Mouse (Mus musculus) lung, embryonic 14.5 days (tissue): ENCODE measurements around the gene St6galnac6. TPM values are rescaled to one million over a fixed set of nuclear protein-coding genes. Genes with fewer than 3 reads are reported as not detected.

Experiments
- ATAC-seq: fragments of 200-750 bp; cut with Nextera tagmentation; 2 replicates; pipeline ENCODE4 v1.8.0; 2017; ENCODE audit warnings: mild to moderate bottlenecking, moderate TSS enrichment, moderate library complexity; ENCODE audit not compliant: insufficient read depth
- DNase-seq: peaks from one replicate; pipeline ENCODE4 v3.0.0-alpha.2; 2015
- H3K27ac ChIP-seq: fragments of 300-500 bp; sonication (generic); 2 replicates; pipeline ENCODE4 v1.5.1; 2014; ENCODE audit warnings: low read depth, mild to moderate bottlenecking, moderate library complexity
- H3K27me3 ChIP-seq: fragments of 300-500 bp; sonication (generic); 2 replicates; pipeline ENCODE4 v1.6.1; 2014; ENCODE audit warnings: low read length, control low read depth; ENCODE audit not compliant: insufficient read depth
- H3K36me3 ChIP-seq: fragments of 300-500 bp; sonication (generic); 2 replicates; pipeline ENCODE4 v1.6.1; 2014; ENCODE audit warnings: control low read depth; ENCODE audit not compliant: insufficient read depth
- H3K4me1 ChIP-seq: fragments of 300-500 bp; sonication (generic); 2 replicates; pipeline ENCODE4 v1.6.1; 2014; ENCODE audit warnings: antibody characterized with exemption, control low read depth; ENCODE audit not compliant: insufficient read depth
- H3K4me2 ChIP-seq: fragments of 300-500 bp; sonication (generic); 2 replicates; pipeline ENCODE4 v1.6.1; 2014; ENCODE audit warnings: mild to moderate bottlenecking
- H3K4me3 ChIP-seq: fragments of 300-500 bp; sonication (generic); 2 replicates; pipeline ENCODE4 v1.5.1; 2014; ENCODE audit warnings: low read depth, low read length
- H3K9ac ChIP-seq: fragments of 300-500 bp; sonication (generic); 2 replicates; pipeline ENCODE4 v1.6.1; 2014
- H3K9me3 ChIP-seq: fragments of 300-500 bp; sonication (generic); 2 replicates; pipeline ENCODE4 v1.6.1; 2016; ENCODE audit warnings: low read depth, low read length, control low read depth
- CTCF ChIP-seq: IDR thresholded peaks from 2 replicates; pipeline ENCODE4 v1.5.1; 2016; ENCODE audit warnings: antibody characterized with exemption, low read depth
- WGBS: fragments of 180-500 bp; shearing (Covaris S2); extraction: QIAGEN DNeasy Blood & Tissue Kit; methylation state at CpG from one replicate; pipeline ENCODE4 v1.1.7; 2014; 5-methylcytosine and 5-hydroxymethylcytosine counted together
- polyA plus RNA-seq: library from polyadenylated mRNA; unstranded; fragments of >200 nt; fragmentation: Nextera tagmentation; extraction: Ambion mirVana; gene quantifications from 2 replicates; pipeline ENCODE4 v1.2.1, GENCODE M21; 2014

The St6galnac6 gene
- polyA plus RNA-seq, 1 experiment from 2014 or later: 11.1 TPM

DNA sequence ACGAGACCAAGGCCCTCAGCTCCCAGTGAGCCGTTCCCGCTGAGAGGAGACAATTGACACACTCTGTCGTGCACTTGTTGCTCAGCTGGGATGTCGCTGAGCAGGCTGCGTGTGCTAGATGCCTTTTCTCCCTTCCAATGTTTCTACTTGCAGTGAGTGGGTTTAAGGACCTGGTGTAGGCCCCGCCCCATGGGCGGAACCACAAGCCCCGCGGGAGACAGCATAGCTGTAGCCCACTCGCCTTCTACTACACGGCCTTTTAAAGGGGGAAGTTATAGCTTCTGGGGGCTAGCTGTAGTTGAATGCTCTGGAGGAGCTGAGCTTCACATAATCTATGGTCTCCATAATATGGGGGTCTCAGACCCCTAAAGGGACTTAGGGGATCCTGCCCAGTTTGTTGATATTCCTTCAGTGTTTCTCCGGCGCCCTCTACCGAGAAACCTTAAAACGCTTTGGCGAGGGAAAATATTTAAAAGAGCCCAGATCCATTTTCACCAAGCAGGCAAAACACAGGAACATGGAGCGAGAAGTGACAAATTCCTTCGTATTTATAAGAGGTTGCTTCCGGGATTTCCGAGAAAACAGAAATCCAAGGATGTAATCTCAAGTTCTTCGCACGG lies 11.2 kb downstream of the St6galnac6 start:
- 0 out of 2 replicates have a peak, but pooled peaks cover 9% of the 10 kb centered on the region for H3K4me1 ChIP-seq
- peak overlapping the region; percentile 4; the same call in 1 of the 2 replicates for H3K27ac ChIP-seq
- 10% methylated on average over 23 of the region's 23 CpGs for WGBS
- peak overlapping the region; percentile 30; the same call in 1 of the 2 replicates for H3K9ac ChIP-seq
- DNase-seq: peak; percentile 79
- TF ChIP-seq CTCF: peak; percentile 54
- no peaks in the 10 kb centered on the region for H3K9me3 ChIP-seq
- no peak for ATAC-seq
- H3K27me3 ChIP-seq: no peaks in the 10 kb centered on the region
- H3K4me3 ChIP-seq: peak overlapping the region; percentile 35
- peak overlapping the region; percentile 60 for H3K4me2 ChIP-seq
- H3K36me3 ChIP-seq: peaks cover 26% of the 10 kb centered on the region

DNA sequence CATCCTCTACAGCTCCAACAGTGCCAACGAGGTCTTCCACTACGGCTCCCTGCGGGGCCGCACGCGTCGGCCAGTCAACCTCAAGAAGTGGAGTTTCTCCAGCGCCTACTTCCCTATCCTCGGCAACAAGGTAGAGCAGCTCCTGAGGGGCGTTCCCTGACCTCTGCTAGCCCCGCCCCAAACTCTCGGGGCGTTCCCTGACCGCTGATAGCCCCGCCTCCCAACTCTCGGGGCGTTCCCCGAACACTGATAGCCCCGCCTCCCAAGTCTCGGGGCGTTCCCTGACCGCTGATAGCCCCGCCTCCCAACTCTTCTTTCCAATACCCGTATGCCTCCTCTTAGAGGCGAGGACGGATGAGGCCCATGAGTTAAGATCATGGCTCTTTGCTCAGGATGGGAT lies 12.8 kb downstream of the St6galnac6 start:
- no peak overlapping the region for H3K27ac ChIP-seq

DNA sequence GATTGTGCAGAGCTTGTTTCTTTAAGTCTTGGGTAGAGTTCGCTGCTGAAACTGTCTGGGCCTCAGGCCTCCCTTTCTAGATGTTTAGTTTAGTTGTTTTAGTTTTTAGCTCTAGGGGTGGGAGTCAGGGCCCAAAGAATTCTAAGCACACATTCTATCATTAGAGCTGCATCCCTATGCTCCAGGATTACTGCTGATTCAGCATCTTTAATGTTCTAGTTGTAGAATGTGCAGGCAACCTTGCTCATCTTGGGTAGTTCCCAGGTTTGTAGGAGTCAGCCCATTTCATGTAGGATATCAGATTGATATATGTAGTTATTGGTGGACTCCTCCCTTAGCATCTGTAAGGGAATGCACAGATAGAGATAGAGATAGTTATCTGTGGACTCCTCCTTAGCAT lies 17.6 kb downstream of the St6galnac6 start:
- no peak overlapping the region for H3K4me2 ChIP-seq
- H3K4me3 ChIP-seq: no peak overlapping the region
- no peak for DNase-seq
- 0 out of 2 replicates have a peak, but pooled peaks cover 4% of the 10 kb centered on the region for H3K9me3 ChIP-seq
- TF ChIP-seq CTCF: no peak
- H3K4me1 ChIP-seq: peaks cover 31% of the 10 kb centered on the region
- no peak overlapping the region for H3K9ac ChIP-seq
- WGBS: 91% methylated on average over 1 of the region's 1 CpGs
- no peaks in the 10 kb centered on the region for H3K27me3 ChIP-seq
- peaks cover 50% of the 10 kb centered on the region for H3K36me3 ChIP-seq
- no peak for ATAC-seq
- H3K27ac ChIP-seq: no peak overlapping the region

More for the DNA sequence above, 12.8 kb downstream of the St6galnac6 start:
- Histone ChIP-seq H3K9ac (no peak overlapping the region), H3K4me3 (no peak overlapping the region), H3K4me1 (0 out of 2 replicates have a peak, but pooled peaks cover 9% of the 10 kb centered on the region), H3K36me3 (peaks cover 31% of the 10 kb centered on the region), H3K9me3 (0 out of 2 replicates have a peak, but pooled peaks cover under 1% of the 10 kb centered on the region), H3K4me2 (no peak overlapping the region), H3K27me3 (no peaks in the 10 kb centered on the region)
- DNase-seq: no peak
- 73% methylated on average over 26 of the region's 26 CpGs for WGBS
- no peak for ATAC-seq
- no peak for TF ChIP-seq CTCF

- Histone ChIP-seq H3K4me2 (no peak overlapping the region), H3K9me3 (0 out of 2 replicates have a peak, but pooled peaks cover 4% of the 10 kb centered on the region), H3K36me3 (peaks cover 45% of the 10 kb centered on the region), H3K27ac (no peak overlapping the region), H3K4me3 (no peak overlapping the region), H3K27me3 (no peaks in the 10 kb centered on the region), H3K4me1 (peaks cover 31% of the 10 kb centered on the region), H3K9ac (no peak overlapping the region)
- ATAC-seq (no peak), DNase-seq (no peak)
- 94% methylated on average over 4 of the region's 4 CpGs for WGBS
- TF ChIP-seq CTCF: peak; percentile 41
Observed at GRCm38 (mm10) chr2:32617601-32618000, 18.1 kb downstream of the St6galnac6 start.

DNA sequence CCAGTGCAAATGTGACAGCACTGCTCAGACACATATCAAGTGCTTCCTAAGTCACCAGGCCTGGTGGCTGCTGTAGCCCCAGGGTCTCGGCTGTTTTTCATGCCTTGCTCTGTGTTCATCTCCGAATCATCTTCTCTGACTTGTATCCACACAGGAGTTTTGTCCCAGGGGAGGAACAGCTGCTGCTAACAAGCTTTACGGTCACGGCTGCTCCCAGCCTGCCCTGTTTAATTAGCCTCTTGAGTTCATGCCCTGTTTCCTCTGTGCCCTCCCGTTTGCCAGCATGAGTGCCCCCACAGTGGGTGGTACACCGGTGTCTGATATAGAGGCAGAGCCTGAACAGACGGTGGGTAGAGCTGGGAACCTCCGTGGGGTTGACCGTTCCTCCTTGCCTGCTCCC lies 18.5 kb downstream of the St6galnac6 start:
- Histone ChIP-seq H3K36me3 (peaks cover 42% of the 10 kb centered on the region), H3K4me2 (no peak overlapping the region), H3K4me1 (peaks cover 31% of the 10 kb centered on the region), H3K27ac (no peak overlapping the region), H3K9ac (no peak overlapping the region), H3K9me3 (0 out of 2 replicates have a peak, but pooled peaks cover 4% of the 10 kb centered on the region), H3K27me3 (no peaks in the 10 kb centered on the region), H3K4me3 (no peak overlapping the region)
- no peak for TF ChIP-seq CTCF
- 75% methylated on average over 9 of the region's 9 CpGs for WGBS
- DNase-seq: no peak
- ATAC-seq: no peak

- H3K4me1 ChIP-seq: peaks cover 42% of the 10 kb centered on the region
- peaks cover 26% of the 10 kb centered on the region for H3K36me3 ChIP-seq
- peak; percentile 80 for DNase-seq
- no peak overlapping the region for H3K4me3 ChIP-seq
- WGBS: 4% methylated on average over 4 of the region's 4 CpGs
- H3K9ac ChIP-seq: no peak overlapping the region; the same call in 1 of the 2 replicates
- no peaks in the 10 kb centered on the region for H3K27me3 ChIP-seq
- 0 out of 2 replicates have a peak, but pooled peaks cover 4% of the 10 kb centered on the region for H3K9me3 ChIP-seq
- no peak for TF ChIP-seq CTCF
- ATAC-seq: peak; percentile 70
- H3K4me2 ChIP-seq: peak overlapping the region; percentile 41
- H3K27ac ChIP-seq: peak overlapping the region; percentile 88
Observed at GRCm38 (mm10) chr2:32620682-32621516, 21.4 kb downstream of the St6galnac6 start.

DNA sequence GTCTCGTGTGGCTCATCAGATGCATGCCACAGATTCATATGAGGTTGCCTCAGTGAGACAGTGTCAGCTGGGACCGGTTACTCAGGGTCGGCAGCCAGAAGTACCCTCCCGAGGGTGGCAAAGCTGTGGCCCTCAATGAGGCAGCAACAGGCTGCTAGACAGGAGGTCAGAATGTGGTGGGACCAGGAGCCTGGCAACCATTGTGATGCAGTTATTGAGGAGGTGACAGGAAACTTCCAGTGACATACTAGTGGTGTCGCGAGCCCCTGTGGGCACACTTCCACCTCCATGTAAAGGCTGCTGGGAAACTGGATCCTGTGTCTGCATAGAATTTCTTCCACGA lies 22.0 kb downstream of the St6galnac6 start, which contains the start of gene Ak1:
Gene Ak1 (plus strand): TSS at position 242 of the 343 bp plus-strand sequence.
- 9% methylated on average over 7 of the region's 7 CpGs for WGBS
- peaks cover 26% of the 10 kb centered on the region for H3K36me3 ChIP-seq

More for the DNA sequence above, 22.0 kb downstream of the St6galnac6 start, which contains the start of gene Ak1:
- H3K4me2 ChIP-seq: peak within 1 kb of the TSS; percentile 41
- no peak within 1 kb of the TSS for H3K4me3 ChIP-seq
- 0 out of 2 replicates have a peak, but pooled peaks cover 4% of the 10 kb centered on the region for H3K9me3 ChIP-seq
- H3K4me1 ChIP-seq: peaks cover 44% of the 10 kb centered on the region
- peak within 1 kb of the TSS; percentile 88 for H3K27ac ChIP-seq
- TF ChIP-seq CTCF: no peak
- DNase-seq (no peak), ATAC-seq (no peak; the same call in 1 of the 2 replicates)
- no peaks in the 10 kb centered on the region for H3K27me3 ChIP-seq
- H3K9ac ChIP-seq: no peak within 1 kb of the TSS; the same call in 1 of the 2 replicates
